Mouse (Mus musculus) hindbrain, embryonic 13.5 days (tissue): Measurements from ENCODE around the gene Ern1. TPM values are rescaled to one million over a fixed set of nuclear protein-coding genes. Genes with fewer than 3 reads are reported as not detected.

ENCODE experiments used
- ATAC-seq: fragments of 200-750 bp; cut with Nextera tagmentation; 2 replicates; pipeline ENCODE4 v1.8.0; 2017; ENCODE audit warnings: moderate TSS enrichment; ENCODE audit not compliant: low FRiP score
- H3K27ac ChIP-seq: fragments of 300-500 bp; sonication (generic); 2 replicates; pipeline ENCODE4 v1.5.1; 2015; ENCODE audit warnings: inconsistent platforms, mild to moderate bottlenecking, moderate library complexity
- H3K27me3 ChIP-seq: fragments of 300-500 bp; sonication (generic); 2 replicates; pipeline ENCODE4 v1.6.1; 2015; ENCODE audit warnings: mild to moderate bottlenecking, inconsistent platforms
- H3K36me3 ChIP-seq: fragments of 300-500 bp; sonication (generic); 2 replicates; pipeline ENCODE4 v1.6.1; 2015; ENCODE audit warnings: mild to moderate bottlenecking, inconsistent platforms
- H3K4me1 ChIP-seq: fragments of 300-500 bp; sonication (generic); replicated peaks from 2 replicates; pipeline ENCODE4 v1.6.1; 2015; ENCODE audit warnings: inconsistent platforms
- H3K4me2 ChIP-seq: fragments of 300-500 bp; sonication (generic); 2 replicates; pipeline ENCODE4 v1.6.1; 2015; ENCODE audit warnings: inconsistent platforms, mild to moderate bottlenecking, moderate library complexity
- H3K4me3 ChIP-seq: fragments of 300-500 bp; sonication (generic); 2 replicates; pipeline ENCODE4 v1.5.1; 2015; ENCODE audit warnings: mild to moderate bottlenecking, inconsistent platforms
- H3K9ac ChIP-seq: fragments of 300-500 bp; sonication (generic); 2 replicates; pipeline ENCODE4 v1.6.1; 2015; ENCODE audit warnings: mild to moderate bottlenecking, inconsistent platforms
- H3K9me3 ChIP-seq: fragments of 300-500 bp; sonication (generic); 2 replicates; pipeline ENCODE4 v1.6.1; 2016; ENCODE audit warnings: inconsistent platforms
- WGBS: fragments of 180-500 bp; shearing (Covaris S2); methylation state at CpG from one replicate; pipeline ENCODE4 v1.1.7; 2015; 5-methylcytosine and 5-hydroxymethylcytosine counted together
- polyA plus RNA-seq: library from polyadenylated mRNA; unstranded; fragments of >200 nt; fragmentation: Nextera tagmentation; extraction: Ambion mirVana; gene quantifications from 2 replicates; pipeline ENCODE4 v1.2.1, GENCODE M21; 2015

The Ern1 gene
- polyA plus RNA-seq, 1 experiment from 2014 or later = 6.1 TPM

- H3K4me2 ChIP-seq = peak overlapping the region; percentile 88
- H3K27me3 ChIP-seq = 0 out of 2 replicates have a peak, but pooled peaks cover 3% of the 10 kb centered on the region
- under 1% methylated on average over 64 of the region's 86 CpGs for WGBS
- H3K4me1 ChIP-seq = peaks cover 10% of the 10 kb centered on the region
- peak overlapping the region; percentile 97 for H3K4me3 ChIP-seq
- no peaks in the 10 kb centered on the region for H3K9me3 ChIP-seq
- peak overlapping the region; percentile 88 for H3K9ac ChIP-seq
- H3K27ac ChIP-seq = peak overlapping the region; percentile 85
- no peaks in the 10 kb centered on the region for H3K36me3 ChIP-seq
- peak; percentile 92 for ATAC-seq
Measured at GRCm38 (mm10) chr11:106486866-106487732, 553 bp downstream of the Ern1 start.

- Histone ChIP-seq H3K9ac (peak overlapping the region; percentile 88), H3K4me1 (peaks cover 10% of the 10 kb centered on the region), H3K9me3 (no peaks in the 10 kb centered on the region), H3K4me2 (peak overlapping the region; percentile 88), H3K36me3 (no peaks in the 10 kb centered on the region), H3K27me3 (0 out of 2 replicates have a peak, but pooled peaks cover 3% of the 10 kb centered on the region), H3K27ac (no peak overlapping the region), H3K4me3 (peak overlapping the region; percentile 97)
- WGBS = 58% methylated on average over 16 of the region's 16 CpGs
- ATAC-seq = no peak
Measured at GRCm38 (mm10) chr11:106486042-106486865, 1.4 kb downstream of the Ern1 start.

DNA sequence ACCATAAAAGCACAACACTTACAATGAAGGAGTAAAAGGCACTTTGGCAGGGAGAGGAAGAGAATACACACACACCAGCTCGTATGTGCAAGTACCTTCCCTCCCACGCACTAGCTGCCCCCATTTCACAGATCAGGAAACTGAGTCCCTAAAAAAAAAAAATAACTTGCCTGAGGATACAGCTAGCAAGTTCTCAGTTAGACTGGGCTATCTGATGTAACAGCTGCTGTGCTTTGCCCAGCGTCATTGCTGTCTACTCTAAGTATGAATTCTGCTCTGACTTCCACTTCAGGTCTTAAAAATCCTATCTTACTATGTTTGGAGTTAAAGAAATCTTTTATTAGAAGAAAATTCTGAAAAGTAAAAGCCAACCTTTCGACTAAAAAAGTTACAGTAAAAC is 2.0 kb downstream of the Ern1 start:
- Histone ChIP-seq H3K9me3 (no peaks in the 10 kb centered on the region), H3K4me2 (no peak overlapping the region), H3K9ac (no peak overlapping the region), H3K36me3 (no peaks in the 10 kb centered on the region), H3K4me1 (peaks cover 10% of the 10 kb centered on the region), H3K27me3 (0 out of 2 replicates have a peak, but pooled peaks cover 3% of the 10 kb centered on the region), H3K4me3 (no peak overlapping the region), H3K27ac (no peak overlapping the region)
- 84% methylated on average over 4 of the region's 4 CpGs for WGBS
- ATAC-seq = no peak

GRCm38 (mm10) chr11:106484875-106485274 is 2.8 kb downstream of the Ern1 start:
- WGBS = 93% methylated on average over 4 of the region's 4 CpGs
- H3K9me3 ChIP-seq = no peaks in the 10 kb centered on the region
- peaks cover 10% of the 10 kb centered on the region for H3K4me1 ChIP-seq
- H3K27ac ChIP-seq = no peak overlapping the region
- H3K4me2 ChIP-seq = no peak overlapping the region
- no peak overlapping the region for H3K4me3 ChIP-seq
- H3K27me3 ChIP-seq = 0 out of 2 replicates have a peak, but pooled peaks cover 3% of the 10 kb centered on the region
- ATAC-seq = no peak
- H3K9ac ChIP-seq = no peak overlapping the region
- H3K36me3 ChIP-seq = no peaks in the 10 kb centered on the region

GRCm38 (mm10) chr11:106482867-106483266 is 4.8 kb downstream of the Ern1 start:
- no peak overlapping the region for H3K27ac ChIP-seq
- H3K4me2 ChIP-seq = no peak overlapping the region
- H3K4me1 ChIP-seq = peaks cover 17% of the 10 kb centered on the region
- H3K9ac ChIP-seq = no peak overlapping the region
- no peaks in the 10 kb centered on the region for H3K36me3 ChIP-seq
- 94% methylated on average over 8 of the region's 8 CpGs for WGBS
- H3K27me3 ChIP-seq = 0 out of 2 replicates have a peak, but pooled peaks cover 3% of the 10 kb centered on the region
- H3K4me3 ChIP-seq = no peak overlapping the region
- no peak for ATAC-seq
- H3K9me3 ChIP-seq = no peaks in the 10 kb centered on the region

GRCm38 (mm10) chr11:106481651-106482050 is 6.0 kb downstream of the Ern1 start:
- H3K27me3 ChIP-seq = 0 out of 2 replicates have a peak, but pooled peaks cover 3% of the 10 kb centered on the region
- WGBS = 80% methylated on average over 4 of the region's 4 CpGs
- ATAC-seq = no peak

GRCm38 (mm10) chr11:106480530-106480885 is 7.1 kb downstream of the Ern1 start:
- Histone ChIP-seq H3K9me3 (no peaks in the 10 kb centered on the region), H3K4me1 (peaks cover 7% of the 10 kb centered on the region; the same call in 1 of the 2 replicates), H3K36me3 (no peaks in the 10 kb centered on the region), H3K4me2 (no peak overlapping the region), H3K27ac (no peak overlapping the region), H3K4me3 (no peak overlapping the region), H3K9ac (no peak overlapping the region), H3K27me3 (0 out of 2 replicates have a peak, but pooled peaks cover 1% of the 10 kb centered on the region)
- 93% methylated on average over 3 of the region's 3 CpGs for WGBS
- no peak for ATAC-seq

More at GRCm38 (mm10) chr11:106481651-106482050, 6.0 kb downstream of the Ern1 start:
- H3K4me1 ChIP-seq = peaks cover 14% of the 10 kb centered on the region
- H3K36me3 ChIP-seq = no peaks in the 10 kb centered on the region
- no peak overlapping the region for H3K4me2 ChIP-seq
- no peak overlapping the region for H3K4me3 ChIP-seq
- no peak overlapping the region for H3K27ac ChIP-seq
- no peaks in the 10 kb centered on the region for H3K9me3 ChIP-seq
- no peak overlapping the region for H3K9ac ChIP-seq

DNA sequence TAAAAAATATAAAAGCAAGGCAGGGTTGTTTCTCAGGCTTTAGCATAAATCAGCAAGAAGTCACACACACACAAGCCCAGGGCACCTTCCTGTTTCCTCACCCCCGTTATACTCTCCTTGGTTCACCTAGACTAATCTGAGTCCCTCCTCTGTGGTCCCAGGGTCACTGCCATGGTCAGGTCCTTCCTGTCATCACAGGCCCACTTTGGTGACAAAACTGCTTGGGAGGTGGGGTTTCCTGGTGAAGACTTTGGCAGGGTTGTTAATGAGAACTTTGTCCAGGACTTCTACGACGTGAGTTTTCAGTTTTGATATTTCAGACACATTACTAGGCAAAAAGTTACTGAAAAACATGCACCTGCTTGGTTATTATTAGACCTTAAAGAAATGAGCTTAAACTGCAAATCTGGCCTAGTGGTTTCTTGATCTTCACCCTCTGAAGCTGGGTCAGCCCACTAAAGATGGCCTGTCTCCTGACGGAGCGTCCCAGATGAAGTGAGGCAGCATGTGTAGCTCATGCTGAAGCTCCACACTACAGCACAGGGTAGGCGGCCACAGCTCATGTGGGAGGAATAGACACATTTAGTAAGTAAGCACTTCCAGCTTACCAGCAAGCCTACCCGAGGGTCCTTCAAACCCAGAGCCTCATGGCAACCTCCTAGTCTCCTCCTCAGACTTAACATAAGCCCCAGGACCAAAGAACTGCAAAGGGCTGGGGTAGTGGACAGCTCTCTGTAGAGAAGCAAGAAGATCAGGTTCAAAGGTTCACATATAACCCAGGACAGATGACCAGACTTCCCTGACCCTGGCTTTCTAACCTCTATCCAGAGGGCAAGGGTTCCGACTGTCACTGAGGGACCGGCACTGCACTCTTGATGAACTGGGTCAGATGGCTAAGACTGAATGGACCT is 7.8 kb downstream of the Ern1 start:
- no peaks in the 10 kb centered on the region for H3K27me3 ChIP-seq

DNA sequence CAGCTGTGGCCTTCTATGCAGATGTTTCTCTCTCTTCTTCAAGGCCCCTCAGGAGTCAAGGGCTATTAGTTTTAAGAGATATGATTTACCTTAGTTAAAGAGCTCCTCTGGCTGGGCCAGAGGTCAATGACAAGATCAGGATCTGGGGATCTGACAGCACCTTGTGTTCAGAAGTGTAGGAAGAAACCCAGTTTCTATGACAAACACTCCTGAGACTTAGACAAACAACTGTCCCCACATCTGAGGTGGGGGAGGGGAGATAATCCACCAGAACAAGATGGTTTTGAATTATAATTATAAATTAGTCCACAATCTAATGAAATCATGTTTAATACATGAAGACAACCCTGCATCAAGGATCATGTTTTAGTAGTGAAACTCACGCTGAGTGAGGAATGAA is 8.9 kb downstream of the Ern1 start:
- no peak for ATAC-seq
- no peaks in the 10 kb centered on the region for H3K27me3 ChIP-seq
- H3K27ac ChIP-seq = no peak overlapping the region
- peaks cover 7% of the 10 kb centered on the region; the same call in 1 of the 2 replicates for H3K4me1 ChIP-seq
- no peak overlapping the region for H3K4me2 ChIP-seq
- H3K36me3 ChIP-seq = no peaks in the 10 kb centered on the region
- no peak overlapping the region for H3K4me3 ChIP-seq
- H3K9ac ChIP-seq = no peak overlapping the region
- WGBS = 30% methylated on average over 1 of the region's 1 CpGs
- no peaks in the 10 kb centered on the region for H3K9me3 ChIP-seq

More for the DNA sequence above, 7.8 kb downstream of the Ern1 start:
- no peaks in the 10 kb centered on the region for H3K9me3 ChIP-seq
- no peaks in the 10 kb centered on the region for H3K36me3 ChIP-seq
- no peak overlapping the region for H3K9ac ChIP-seq
- no peak overlapping the region for H3K4me2 ChIP-seq
- no peak overlapping the region for H3K4me3 ChIP-seq
- H3K4me1 ChIP-seq = peaks cover 7% of the 10 kb centered on the region; the same call in 1 of the 2 replicates
- no peak overlapping the region for H3K27ac ChIP-seq
- ATAC-seq = no peak
- 88% methylated on average over 9 of the region's 9 CpGs for WGBS

GRCm38 (mm10) chr11:106477505-106478160 is 10.0 kb downstream of the Ern1 start:
- H3K9me3 ChIP-seq = no peaks in the 10 kb centered on the region
- peaks cover 7% of the 10 kb centered on the region; the same call in 1 of the 2 replicates for H3K4me1 ChIP-seq
- no peak overlapping the region for H3K4me3 ChIP-seq
- WGBS = 95% methylated on average over 4 of the region's 4 CpGs
- H3K27me3 ChIP-seq = no peaks in the 10 kb centered on the region
- H3K36me3 ChIP-seq = no peaks in the 10 kb centered on the region
- no peak overlapping the region for H3K27ac ChIP-seq
- H3K4me2 ChIP-seq = no peak overlapping the region
- no peak for ATAC-seq
- no peak overlapping the region for H3K9ac ChIP-seq

DNA sequence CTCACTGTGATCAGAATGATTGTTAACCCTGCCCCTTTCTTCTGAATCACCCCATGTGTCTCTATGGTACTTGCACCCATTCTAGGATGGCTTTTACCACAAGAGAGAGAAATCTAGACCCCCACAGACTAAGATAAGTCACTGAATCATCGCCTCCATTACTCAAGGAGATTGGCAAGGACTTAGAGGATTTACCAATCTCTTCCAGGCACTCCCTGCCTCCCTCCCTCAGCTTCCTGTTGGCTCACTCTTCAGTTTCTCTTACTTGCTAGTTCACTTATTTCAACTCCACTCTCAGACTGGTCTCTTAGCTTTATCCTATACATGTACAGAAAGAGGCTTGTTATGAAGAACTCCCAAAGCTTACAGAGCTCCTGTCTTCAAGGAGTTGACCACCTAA is 12.3 kb downstream of the Ern1 start:
- no peak overlapping the region for H3K9ac ChIP-seq
- H3K4me1 ChIP-seq = peaks cover 9% of the 10 kb centered on the region; the same call in 1 of the 2 replicates
- H3K27ac ChIP-seq = no peak overlapping the region
- no peaks in the 10 kb centered on the region for H3K36me3 ChIP-seq
- no peak overlapping the region for H3K4me3 ChIP-seq
- no peak overlapping the region for H3K4me2 ChIP-seq
- H3K27me3 ChIP-seq = no peaks in the 10 kb centered on the region
- H3K9me3 ChIP-seq = no peaks in the 10 kb centered on the region
- no peak for ATAC-seq
- WGBS = 100% methylated on average over 1 of the region's 1 CpGs
